Mouse (Mus musculus): ENCODE data around the gene AY358078. TPM values are rescaled to one million over a fixed set of nuclear protein-coding genes. Genes with fewer than 3 reads are reported as not detected.

AY358078 gene
- not detected in 2 replicates for total RNA-seq (2014; fragmentation: Nextera tagmentation)
- not detected in 2 replicates for total RNA-seq (2017)

- ATAC-seq (replicated peaks; ENCODE audit: poor library complexity, severe bottlenecking) = no peak
Measured at GRCm38 (mm10) chr14:51799746-51800145, at the start of gene AY358078. Gene AY358078, plus strand, starts transcription at chr14:51800046.

GRCm38 (mm10) chr14:51755944-51756343 is 43.9 kb upstream of the AY358078 start:
- ATAC-seq (replicated peaks; ENCODE audit: poor library complexity, severe bottlenecking) = no peak

- ATAC-seq (replicated peaks; ENCODE audit: poor library complexity, severe bottlenecking) = peak; percentile 83
Measured at GRCm38 (mm10) chr14:51771378-51771777, 28.5 kb upstream of the AY358078 start.

DNA sequence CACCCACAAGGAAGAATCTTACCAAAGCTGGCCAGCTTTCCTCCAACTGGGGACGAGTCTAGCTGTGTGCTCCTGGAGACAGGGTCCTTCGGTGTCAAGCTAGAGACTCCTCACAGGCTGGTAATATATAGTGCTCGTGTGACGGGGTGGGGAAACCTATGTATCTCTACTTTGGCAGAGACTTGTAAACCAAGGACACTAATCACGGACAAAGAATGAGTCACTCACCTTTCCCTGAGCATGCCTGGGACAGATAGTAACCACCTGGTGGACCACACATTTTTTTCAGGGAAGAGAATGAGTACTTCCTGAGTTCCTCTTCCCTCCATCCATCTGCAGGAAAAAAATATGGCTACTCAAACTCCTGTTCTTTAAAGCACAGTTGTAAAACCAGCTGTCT is 26.4 kb upstream of the AY358078 start, which contains the start of gene Ang4:
TSS of gene Ang4 (minus strand) at position 101 of the 400 bp plus-strand sequence.
- no peak for ATAC-seq (replicated peaks; ENCODE audit: poor library complexity, severe bottlenecking)

GRCm38 (mm10) chr14:51777791-51778190 is 22.1 kb upstream of the AY358078 start:
- no peak for ATAC-seq (replicated peaks; ENCODE audit: poor library complexity, severe bottlenecking)

- no peak for ATAC-seq (replicated peaks; ENCODE audit: poor library complexity, severe bottlenecking)
Measured at GRCm38 (mm10) chr14:51778865-51779481, 20.9 kb upstream of the AY358078 start.

DNA sequence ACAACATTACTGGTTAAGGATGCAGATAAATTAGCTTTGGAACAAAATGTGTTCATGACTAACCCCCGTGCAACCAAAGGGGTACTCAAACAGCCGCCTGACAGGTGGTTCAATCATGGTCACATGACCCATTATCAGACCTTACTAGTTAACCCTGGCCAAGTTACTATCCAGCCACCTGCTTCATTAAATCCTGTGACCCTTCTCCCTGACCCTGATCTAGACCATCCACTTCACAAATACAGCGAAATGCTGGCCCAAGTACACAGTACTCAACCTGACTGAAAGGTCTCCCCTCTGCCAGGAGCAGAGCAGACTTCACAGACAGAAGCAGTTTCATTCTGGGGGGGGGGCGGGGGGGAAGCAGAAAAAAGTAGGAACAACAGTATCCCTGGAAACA is 13.5 kb upstream of the AY358078 start:
- ATAC-seq (replicated peaks; ENCODE audit: poor library complexity, severe bottlenecking) = no peak

DNA sequence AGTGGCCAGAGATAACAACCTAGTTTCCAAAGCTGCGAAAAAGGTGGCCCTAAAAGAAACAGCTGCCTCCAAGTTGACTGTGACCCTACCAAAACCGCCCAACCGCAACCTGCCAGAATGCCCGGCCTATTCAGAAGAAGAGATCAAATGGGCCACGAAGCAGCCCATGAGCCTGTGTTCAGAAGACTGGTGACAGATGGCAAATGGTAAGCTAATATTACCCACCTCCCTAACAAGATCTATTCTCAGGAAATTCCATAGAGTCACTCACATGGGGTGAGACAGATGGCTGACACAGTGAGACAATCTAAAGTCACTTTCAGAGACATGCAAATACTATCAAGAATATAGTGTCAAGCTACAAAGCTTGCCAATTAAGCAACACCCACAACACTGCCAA is 12.8 kb upstream of the AY358078 start:
- no peak for ATAC-seq (replicated peaks; ENCODE audit: poor library complexity, severe bottlenecking)

GRCm38 (mm10) chr14:51789196-51789595 is 10.7 kb upstream of the AY358078 start:
- ATAC-seq (replicated peaks; ENCODE audit: poor library complexity, severe bottlenecking) = no peak

DNA sequence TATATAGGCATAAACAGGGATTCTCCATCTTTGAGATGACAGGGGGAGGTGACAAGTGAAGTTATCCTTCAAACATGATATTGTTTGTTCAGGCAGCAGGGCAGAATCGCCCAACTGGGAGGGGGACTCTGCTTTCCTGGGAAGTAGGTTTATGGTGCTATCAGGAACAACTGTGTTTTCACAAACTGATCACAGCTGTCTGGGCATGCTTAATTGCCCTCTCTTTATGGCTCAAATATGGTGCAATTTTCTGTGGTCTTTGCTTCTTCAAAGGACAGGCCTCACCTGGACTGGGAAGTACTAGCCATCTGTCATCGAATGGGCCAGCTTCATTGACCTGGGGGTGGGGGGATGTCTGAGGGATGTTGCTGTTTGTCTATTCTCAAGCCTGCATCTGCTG is 5.7 kb upstream of the AY358078 start:
- ATAC-seq (replicated peaks; ENCODE audit: poor library complexity, severe bottlenecking) = no peak

- no peak for ATAC-seq (replicated peaks; ENCODE audit: poor library complexity, severe bottlenecking)
Measured at GRCm38 (mm10) chr14:51826625-51827024, 26.8 kb downstream of the AY358078 start.

DNA sequence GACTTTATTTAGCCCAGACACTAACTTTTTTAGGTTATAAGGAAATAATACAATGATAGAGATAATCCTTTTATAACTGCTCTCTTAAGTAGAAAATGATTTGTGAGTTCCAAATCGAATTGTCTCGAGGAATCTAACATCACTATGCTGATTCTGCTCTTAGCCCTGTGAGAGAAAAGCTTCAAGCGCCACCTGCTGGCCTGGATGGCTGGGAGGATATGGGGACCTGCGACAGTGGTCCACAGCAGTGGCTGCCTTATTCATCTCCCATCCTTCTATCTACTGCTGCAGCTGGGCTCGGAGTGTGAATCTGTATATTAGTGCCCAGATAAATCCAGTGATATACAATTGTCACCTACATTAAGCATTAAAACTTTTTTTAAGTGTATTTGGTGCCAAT is 28.0 kb downstream of the AY358078 start:
- ATAC-seq (replicated peaks; ENCODE audit: poor library complexity, severe bottlenecking) = peak; percentile 63

- ATAC-seq (replicated peaks; ENCODE audit: poor library complexity, severe bottlenecking) = no peak
Measured at GRCm38 (mm10) chr14:51829188-51829587, 29.3 kb downstream of the AY358078 start.

DNA sequence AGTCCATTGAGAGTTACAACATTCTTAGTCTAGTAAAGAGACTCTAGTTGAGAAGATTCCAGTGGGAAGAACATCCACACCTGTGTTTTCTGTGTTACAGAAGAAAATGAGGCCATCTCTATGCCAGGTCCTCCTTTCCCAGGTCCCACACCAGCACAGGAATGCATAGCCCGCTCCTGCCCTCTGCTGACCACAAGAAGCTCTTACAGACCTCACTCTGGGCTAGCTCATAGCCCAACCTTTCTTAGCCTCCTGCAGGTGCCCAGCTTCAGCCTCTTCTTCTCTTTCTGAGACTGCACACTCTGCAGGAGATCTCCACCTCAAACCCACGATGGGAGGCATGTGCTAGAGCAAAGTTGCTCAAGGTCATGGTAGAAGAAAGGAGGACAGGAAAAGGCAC is 38.6 kb downstream of the AY358078 start:
- ATAC-seq (replicated peaks; ENCODE audit: poor library complexity, severe bottlenecking) = 0 out of 2 replicates have a peak, but pooled peaks have one; percentile 44

DNA sequence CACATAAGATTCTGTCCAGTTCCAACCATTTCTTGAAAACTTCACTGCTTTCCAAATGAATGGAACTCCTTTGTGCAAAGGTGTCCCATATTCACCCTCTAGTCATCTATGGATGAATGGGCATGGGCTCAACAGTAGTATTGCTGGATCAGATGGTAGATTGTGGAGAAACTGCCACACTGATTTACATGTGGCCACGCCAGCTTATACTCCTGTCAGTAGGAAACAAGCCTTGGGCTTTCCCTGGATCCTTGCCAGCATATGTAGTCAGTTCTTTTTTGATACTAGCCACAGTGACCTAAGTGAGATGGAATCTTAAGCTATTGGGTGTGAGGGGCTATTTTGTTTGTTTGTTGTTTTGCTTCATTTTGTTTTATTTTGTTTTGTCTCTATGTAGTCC is 42.4 kb downstream of the AY358078 start:
- ATAC-seq (replicated peaks; ENCODE audit: poor library complexity, severe bottlenecking) = no peak

- no peak for ATAC-seq (replicated peaks; ENCODE audit: poor library complexity, severe bottlenecking)
Measured at GRCm38 (mm10) chr14:51842781-51843180, 42.9 kb downstream of the AY358078 start.

GRCm38 (mm10) chr14:51843882-51844281 is 44.0 kb downstream of the AY358078 start:
- peak; percentile 70 for ATAC-seq (replicated peaks; ENCODE audit: poor library complexity, severe bottlenecking)

- ATAC-seq (replicated peaks; ENCODE audit: poor library complexity, severe bottlenecking) = no peak
Measured at GRCm38 (mm10) chr14:51846566-51846965, 46.7 kb downstream of the AY358078 start.

- ATAC-seq (replicated peaks; ENCODE audit: poor library complexity, severe bottlenecking) = peak; percentile 53
Measured at GRCm38 (mm10) chr14:51851006-51851405, 51.2 kb downstream of the AY358078 start.

- no peak for ATAC-seq (replicated peaks; ENCODE audit: poor library complexity, severe bottlenecking)
Measured at GRCm38 (mm10) chr14:51853399-51853798, 53.6 kb downstream of the AY358078 start, which contains the start of gene Ear6. Gene Ear6, plus strand, starts transcription at chr14:51853699.

- peak; percentile 67 for ATAC-seq (replicated peaks; ENCODE audit: poor library complexity, severe bottlenecking)
Measured at GRCm38 (mm10) chr14:51855280-51855679, 55.4 kb downstream of the AY358078 start.

- peak; percentile 58; the same call in 1 of the 2 replicates for ATAC-seq (replicated peaks; ENCODE audit: poor library complexity, severe bottlenecking)
Measured at GRCm38 (mm10) chr14:51863603-51864002, 63.8 kb downstream of the AY358078 start.

Measured in granulocyte monocyte progenitor cell, adult 5-6 weeks (primary cell).